Mouse (Mus musculus) urinary bladder, postnatal 4 days (tissue): ENCODE results near the gene Smc4.
"Not testable (repeated sequence)": the region's sequence is repeated elsewhere in the genome, so short reads cannot be mapped to it uniquely, and the experiment has no call there.

Source experiments
- DNase-seq, 2 experiments: peaks; one replicate each; pipeline ENCODE4 v3.0.0; 2021 to 2022; ENCODE audit warnings: low spot score in 2 of 2

The Smc4 gene

DNA sequence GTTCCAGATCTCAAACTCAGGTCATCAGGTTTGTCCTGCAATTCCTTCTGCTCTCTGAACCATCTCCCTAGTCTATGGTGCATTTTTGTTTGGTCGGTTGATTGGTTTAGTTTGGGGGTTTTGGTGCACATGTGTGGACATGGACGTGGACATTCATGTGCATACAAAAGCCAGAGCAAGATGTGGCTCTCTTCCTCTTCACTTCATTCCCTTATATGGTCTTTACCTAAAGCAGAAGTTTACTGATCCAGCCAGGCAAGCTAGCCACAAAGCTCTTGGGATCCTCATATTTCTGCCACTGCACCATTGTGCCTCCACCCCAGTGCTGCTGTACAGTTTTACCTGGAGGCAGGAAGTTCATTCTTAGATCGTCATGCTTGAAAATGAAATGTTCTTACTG is 12.6 kb downstream of the Smc4 start:
- DNase-seq = no peak

DNA sequence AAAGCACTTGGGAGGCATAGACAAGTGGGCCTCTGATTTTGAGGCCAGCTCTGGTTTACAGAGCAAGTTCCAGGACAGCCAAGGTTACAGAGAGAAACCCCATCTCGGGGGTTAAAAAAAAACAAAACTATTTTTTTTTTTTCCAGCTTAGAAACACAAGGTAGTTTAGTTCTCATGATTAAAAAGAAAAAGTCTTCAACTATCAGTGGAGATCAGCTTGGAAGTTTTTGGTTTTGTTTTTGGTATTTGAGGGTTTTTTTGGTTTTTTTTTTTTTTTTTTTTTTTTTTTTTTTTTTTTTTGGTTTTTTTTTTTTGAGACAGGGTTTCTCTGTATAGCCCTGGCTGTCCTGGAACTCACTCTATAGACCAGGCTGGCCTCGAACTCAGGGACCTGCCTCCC is 14.1 kb downstream of the Smc4 start:
- not testable (repeated sequence) for DNase-seq

DNA sequence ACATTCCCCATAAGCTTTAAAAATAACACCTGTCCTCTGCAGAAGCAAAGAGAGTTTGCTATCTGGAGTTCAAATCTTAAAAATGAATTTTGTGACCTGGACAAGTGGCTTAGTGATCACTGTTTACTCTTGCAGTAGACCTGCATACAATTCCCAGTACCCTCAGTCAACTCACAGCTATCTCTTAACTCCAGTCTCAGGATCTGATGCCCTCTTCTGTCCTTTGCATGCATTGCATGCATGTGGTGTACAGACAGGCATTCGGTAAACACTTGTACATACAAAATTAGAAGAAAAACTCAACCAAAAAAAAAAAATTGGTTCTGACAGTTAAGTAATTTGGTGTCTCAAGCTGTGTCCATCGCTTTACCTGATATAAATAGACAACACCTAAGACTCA is 15.7 kb downstream of the Smc4 start:
- no peak for DNase-seq

DNA sequence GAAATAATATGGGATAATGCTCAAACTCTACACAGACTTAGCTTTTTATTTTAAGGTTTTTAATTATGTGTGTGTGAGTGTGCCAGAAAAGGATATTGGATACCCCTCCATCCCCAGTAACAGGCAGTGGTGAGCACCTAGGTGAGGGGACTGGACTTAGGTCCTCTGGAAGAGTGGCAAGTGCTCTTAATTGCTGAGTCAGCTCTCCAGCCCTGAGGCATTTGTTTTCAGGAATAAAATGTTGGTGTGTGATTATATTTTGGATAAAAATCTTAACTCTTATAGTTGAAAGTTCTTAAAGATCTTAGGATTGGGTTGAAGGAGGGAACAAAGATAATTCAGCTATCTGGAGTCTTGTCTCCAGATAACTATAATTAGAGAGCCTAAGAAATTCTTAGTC is 16.2 kb downstream of the Smc4 start:
- DNase-seq = no peak

DNA sequence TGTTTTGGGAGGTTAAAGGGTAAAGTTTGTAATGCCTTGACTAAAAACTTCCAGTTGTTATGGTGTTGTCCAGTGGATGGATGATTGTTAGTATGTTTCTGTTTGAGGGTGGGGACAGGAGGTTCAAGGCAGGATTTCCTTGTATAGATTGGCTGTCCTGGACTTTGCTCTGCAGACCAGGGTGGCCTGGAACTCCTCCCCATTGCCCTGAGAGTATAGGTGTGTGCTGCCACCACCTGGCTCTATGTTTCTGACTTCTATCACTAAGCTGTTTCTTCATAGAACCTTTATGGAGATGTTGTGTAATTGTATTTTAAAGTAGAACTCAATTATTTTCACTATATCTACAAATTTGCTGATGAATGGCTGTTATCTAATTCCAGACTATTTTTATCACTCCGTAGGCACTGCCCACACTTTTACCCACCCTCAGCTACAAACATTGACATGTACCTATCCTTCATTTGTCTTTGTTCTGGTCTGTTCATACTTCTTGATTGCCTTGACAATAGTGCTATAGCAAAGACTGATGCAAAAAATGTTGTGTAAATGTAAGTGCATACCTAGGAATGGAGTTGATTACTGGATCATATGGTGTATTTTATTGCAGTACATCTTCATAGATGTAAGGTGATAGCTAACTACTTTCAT is 21.7 kb downstream of the Smc4 start:
- no peak for DNase-seq

DNA sequence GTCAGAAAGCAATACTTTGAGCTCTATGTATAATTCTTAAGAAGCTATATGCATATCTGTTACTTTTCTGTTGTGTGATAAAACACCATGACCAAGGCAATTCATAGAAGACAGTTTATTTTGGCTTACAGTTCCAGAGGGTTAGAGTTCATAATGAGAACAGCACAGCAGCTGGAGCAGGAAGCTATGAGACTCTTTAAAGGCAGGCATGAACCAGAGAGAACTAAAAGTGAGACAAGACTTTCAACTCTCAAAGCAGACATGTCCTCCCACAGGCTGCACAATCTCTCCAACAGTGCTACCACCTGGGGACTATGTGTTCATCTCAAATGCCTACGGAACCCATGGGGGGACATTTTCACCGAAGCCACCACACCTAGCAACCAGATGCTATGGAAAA is 35.6 kb downstream of the Smc4 start:
- DNase-seq = no peak

GRCm38 (mm10) chr3:69041298-69041697 is 36.8 kb downstream of the Smc4 start:
- no peak for DNase-seq

DNA sequence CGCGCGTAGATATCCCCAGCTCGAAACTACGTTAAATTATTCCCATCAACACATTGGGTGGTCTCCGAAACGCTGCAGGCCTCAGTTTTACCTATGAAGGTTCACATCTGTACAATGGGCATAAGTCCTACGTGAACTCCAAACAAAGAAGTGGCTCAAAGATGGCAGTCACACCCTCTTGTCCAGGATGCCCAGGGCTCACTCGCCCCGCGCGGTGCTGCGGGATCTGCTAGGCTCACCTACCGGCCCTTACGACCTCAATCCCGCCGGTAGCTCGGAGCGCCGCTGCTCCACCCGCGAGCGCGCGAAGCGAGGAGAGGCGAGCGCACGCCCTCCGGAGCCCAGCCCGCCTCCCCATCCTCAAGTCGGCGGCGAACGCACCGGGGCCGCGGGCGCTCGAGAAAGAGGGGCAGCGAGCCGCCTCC is 39.6 kb downstream of the Smc4 start:
- peak in 1 of 2 experiments; percentile 61 for DNase-seq

GRCm38 (mm10) chr3:69044645-69045399 is 40.3 kb downstream of the Smc4 start, which contains the start of gene Trim59:
Gene Trim59 (minus strand): TSS chr3:69044755.
- peak; percentile 88 to 89 for DNase-seq

DNA sequence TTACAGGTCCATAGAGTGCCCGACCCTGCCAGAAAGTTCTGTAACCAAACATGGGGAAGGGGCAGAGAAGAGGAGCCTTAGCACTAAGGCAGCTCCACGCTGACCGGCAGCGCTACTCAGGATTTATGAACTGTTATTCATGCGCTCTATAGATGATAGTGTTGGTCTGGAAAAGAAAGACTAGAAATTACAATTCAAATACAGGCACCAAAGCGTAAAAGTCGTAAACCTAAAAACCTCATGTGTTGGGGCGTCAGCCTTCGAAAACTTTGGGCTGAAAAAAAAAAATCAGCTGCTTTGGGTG is 40.8 kb downstream of the Smc4 start:
- no peak for DNase-seq

DNA sequence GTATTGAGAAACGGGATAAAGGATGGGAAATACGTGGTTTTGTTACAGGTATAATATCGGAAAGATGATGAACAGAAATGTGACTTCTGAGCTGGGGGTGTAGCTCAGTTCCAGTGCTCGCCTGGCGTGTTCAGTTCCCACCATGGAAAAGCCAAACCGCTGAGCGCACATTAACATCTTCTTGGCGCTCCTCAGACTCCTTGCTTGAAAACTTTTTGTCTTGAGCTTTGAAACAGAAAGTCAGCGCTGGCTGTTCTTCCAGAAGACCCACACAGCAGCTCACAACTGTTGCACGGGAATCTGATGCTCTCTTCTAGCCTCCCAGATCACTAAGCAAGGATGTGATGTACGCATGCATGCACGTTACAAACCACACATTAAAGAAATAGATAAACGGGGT is 41.2 kb downstream of the Smc4 start:
- no peak for DNase-seq

GRCm38 (mm10) chr3:69046509-69046908 is 42.0 kb downstream of the Smc4 start:
- DNase-seq = no peak

DNA sequence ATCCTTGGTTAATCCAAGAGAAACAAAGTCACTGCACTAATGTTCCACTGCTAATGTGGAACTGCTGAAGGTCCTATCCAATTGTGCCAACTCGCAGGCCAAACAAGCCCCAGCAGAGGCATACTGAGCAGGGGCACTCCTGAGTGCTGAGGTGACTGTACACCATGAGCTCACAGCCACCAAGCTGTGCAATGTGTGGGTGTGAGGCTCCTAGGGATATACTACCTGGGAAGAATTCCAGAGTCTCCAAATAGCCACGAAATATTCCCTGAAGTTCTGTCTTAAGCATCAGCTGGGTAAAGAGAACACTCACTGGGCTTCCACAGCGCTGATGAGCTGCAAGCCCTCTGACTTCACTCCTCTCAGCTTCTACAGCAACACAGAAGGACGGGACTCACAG is 43.1 kb downstream of the Smc4 start:
- DNase-seq = no peak

DNA sequence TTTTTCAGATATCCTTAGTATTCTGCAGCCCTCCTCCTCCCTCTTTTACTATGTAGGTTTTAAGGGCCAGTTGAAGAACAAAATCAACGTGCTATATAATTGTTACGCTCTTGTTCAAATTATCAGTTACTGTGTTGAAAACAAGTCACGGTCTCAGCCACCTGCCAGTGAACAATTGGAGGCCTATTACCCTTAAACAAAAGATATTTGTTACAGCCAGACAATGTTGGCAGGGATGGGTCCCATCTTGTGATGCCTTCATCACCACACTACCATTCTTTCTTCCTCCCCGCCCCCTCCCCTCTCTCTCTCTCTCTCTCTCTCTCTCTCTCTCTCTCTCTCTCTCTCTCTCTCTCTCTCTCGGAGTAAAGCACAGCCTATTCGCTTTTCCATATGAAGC is 44.5 kb downstream of the Smc4 start:
- DNase-seq = no peak

DNA sequence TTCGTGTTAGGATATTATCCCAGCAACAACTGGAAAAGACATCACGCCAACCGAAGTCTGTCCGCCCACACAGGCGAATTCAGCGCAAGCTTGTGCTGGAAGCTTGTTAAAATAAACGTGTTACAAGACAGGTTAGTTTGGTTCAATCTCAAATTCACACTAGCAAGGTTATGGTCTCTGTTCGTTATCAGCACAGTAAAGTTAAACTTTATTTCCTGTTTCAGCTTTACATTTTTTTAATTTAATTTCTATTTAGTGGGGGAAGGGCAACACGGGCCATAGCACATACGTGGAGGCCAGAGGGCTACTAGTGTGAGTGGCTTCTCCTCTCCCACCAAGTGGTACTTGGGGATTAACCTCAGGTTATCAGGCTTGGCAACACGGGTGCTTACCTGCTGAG is 47.4 kb downstream of the Smc4 start:
- no peak for DNase-seq

- no peak for DNase-seq
These were observed 50.4 kb downstream of the Smc4 start for GRCm38 (mm10) chr3:69054760-69055432.

DNA sequence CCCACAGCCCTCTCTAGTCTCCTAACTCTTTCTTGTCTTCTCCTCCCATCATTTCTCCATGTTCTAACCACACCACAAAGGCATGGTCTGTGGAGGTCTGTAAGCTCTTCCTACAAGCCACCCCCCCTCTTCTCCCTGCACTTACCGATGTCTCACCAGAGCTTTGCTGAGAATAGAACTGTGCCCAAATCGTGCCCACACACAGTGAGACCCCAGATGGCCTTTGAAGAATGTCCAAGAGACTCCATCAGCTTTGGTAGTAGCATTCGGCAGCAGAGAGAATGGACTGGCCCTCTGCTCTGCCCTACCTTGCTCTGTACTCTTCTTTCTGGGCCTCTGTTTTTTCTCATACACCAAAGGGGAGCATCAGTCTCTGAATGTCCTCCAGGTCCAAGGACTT is 51.3 kb downstream of the Smc4 start:
- no peak for DNase-seq

DNA sequence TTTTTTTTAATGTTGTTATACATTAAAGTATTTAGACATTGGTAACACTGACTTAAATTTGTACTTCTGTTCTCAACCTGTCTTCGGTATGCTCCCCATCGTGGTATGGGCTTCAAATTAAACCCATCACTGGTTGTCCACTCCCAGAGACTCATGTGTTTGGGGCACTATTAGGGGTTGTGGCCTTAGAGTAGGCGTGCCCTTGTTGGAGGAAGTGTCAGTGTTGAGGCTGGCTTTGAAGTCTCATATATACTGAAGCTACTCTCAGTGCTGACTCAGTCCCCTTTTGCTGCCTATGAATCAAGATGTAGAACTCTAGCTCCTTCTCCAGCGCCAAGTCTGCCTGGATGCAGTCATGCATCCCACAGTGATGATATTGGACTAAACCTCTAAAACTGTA is 56.1 kb downstream of the Smc4 start:
- no peak for DNase-seq

- DNase-seq = no peak
These were observed 58.2 kb downstream of the Smc4 start for GRCm38 (mm10) chr3:69062764-69063163.

- DNase-seq = no peak
These were observed 59.5 kb downstream of the Smc4 start for GRCm38 (mm10) chr3:69064005-69064404.
